Mouse (Mus musculus) heart, embryonic 11.5 days (tissue): ENCODE data around the gene Fam122c. TPM values are rescaled to one million over a fixed set of nuclear protein-coding genes. Genes with fewer than 3 reads are reported as not detected.

Source experiments
- ATAC-seq: fragments of 200-750 bp; cut with Nextera tagmentation; replicated peaks from 2 replicates; pipeline ENCODE4 v1.8.0; 2017; ENCODE audit warnings: moderate library complexity; ENCODE audit not compliant: insufficient number of reproducible peaks, low FRiP score, low TSS enrichment
- H3K27ac ChIP-seq: fragments of 300-500 bp; sonication (generic); 2 replicates; pipeline ENCODE4 v1.5.1; 2014; ENCODE audit warnings: mild to moderate bottlenecking, low read depth, low read length
- H3K27me3 ChIP-seq: fragments of 300-500 bp; sonication (generic); 2 replicates; pipeline ENCODE4 v1.6.1; 2014; ENCODE audit warnings: mild to moderate bottlenecking, low read length, mixed read lengths; ENCODE audit not compliant: control insufficient read depth, insufficient read depth
- H3K36me3 ChIP-seq: fragments of 300-500 bp; sonication (generic); 2 replicates; pipeline ENCODE4 v1.6.1; 2014; ENCODE audit warnings: mild to moderate bottlenecking, low read length, moderate library complexity, mixed read lengths; ENCODE audit not compliant: control insufficient read depth, insufficient read depth
- H3K4me1 ChIP-seq: fragments of 300-500 bp; sonication (generic); 2 replicates; pipeline ENCODE4 v1.6.1; 2014; ENCODE audit warnings: low read length; ENCODE audit not compliant: control insufficient read depth, insufficient read depth
- H3K4me2 ChIP-seq: fragments of 300-500 bp; sonication (generic); 2 replicates; pipeline ENCODE4 v1.6.1; 2014; ENCODE audit warnings: mild to moderate bottlenecking, moderate library complexity
- H3K4me3 ChIP-seq: fragments of 300-500 bp; sonication (generic); 2 replicates; pipeline ENCODE4 v1.5.1; 2014; ENCODE audit warnings: low read depth, low read length
- H3K9ac ChIP-seq: fragments of 300-500 bp; sonication (generic); 2 replicates; pipeline ENCODE4 v1.6.1; 2014; ENCODE audit warnings: mild to moderate bottlenecking, low read depth, low read length, moderate library complexity
- H3K9me3 ChIP-seq: fragments of 300-500 bp; sonication (generic); replicated peaks from 2 replicates; pipeline ENCODE4 v1.6.1; 2016; ENCODE audit warnings: low read length; ENCODE audit not compliant: control insufficient read depth
- WGBS: fragments of 180-500 bp; shearing (Covaris S2); extraction: QIAGEN DNeasy Blood & Tissue Kit; methylation state at CpG from one replicate; pipeline ENCODE4 v1.1.7; 2014; ENCODE audit not compliant: insufficient replicate concordance; 5-methylcytosine and 5-hydroxymethylcytosine counted together
- polyA plus RNA-seq: library from polyadenylated mRNA; unstranded; fragments of >200 nt; fragmentation: Nextera tagmentation; extraction: Ambion mirVana; gene quantifications from 2 replicates; pipeline ENCODE4 v1.2.1, GENCODE M21; 2014

Fam122c gene
- not detected in 2 replicates for polyA plus RNA-seq

GRCm38 (mm10) chrX:53273124-53273523 lies at the start of gene Fam122c:
Gene Fam122c (plus strand): TSS chrX:53273424.
- WGBS: 60% methylated on average over 1 of the region's 1 CpGs
- H3K4me2 ChIP-seq: no peak within 1 kb of the TSS
- H3K27me3 ChIP-seq: no peaks in the 10 kb centered on the region
- ATAC-seq: no peak
- no peak within 1 kb of the TSS for H3K27ac ChIP-seq
- H3K4me1 ChIP-seq: no peaks in the 10 kb centered on the region
- no peak within 1 kb of the TSS for H3K9ac ChIP-seq
- no peaks in the 10 kb centered on the region for H3K36me3 ChIP-seq
- H3K9me3 ChIP-seq: no peaks in the 10 kb centered on the region
- H3K4me3 ChIP-seq: no peak within 1 kb of the TSS

DNA sequence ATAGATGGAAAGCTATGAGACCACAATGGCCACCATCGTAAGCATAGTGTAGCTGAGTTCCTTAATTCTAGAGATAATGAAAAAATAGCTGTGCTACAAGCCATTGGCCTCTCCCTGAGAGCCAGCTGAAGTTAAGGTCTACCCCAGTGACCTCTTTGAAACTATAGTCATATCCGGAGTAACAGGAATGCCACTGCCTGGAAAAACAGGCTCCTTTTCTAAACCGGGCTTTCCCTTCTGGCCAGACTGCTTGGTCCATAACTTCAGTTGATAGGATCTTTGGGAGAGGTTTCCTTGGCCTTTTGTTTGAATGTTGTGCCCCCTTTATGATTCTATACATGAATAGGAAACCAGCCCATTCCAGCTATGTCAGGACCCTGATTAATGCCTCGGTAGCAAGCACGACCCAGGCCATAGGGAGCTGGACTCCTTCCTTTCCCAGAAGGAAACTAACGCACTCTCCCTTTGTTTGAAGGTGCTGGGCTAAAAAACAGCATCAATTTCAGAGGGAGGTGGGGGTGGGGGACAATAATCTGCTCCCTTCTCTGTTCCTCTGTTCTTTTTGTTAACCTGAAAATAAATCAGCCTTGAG lies 48.8 kb upstream of the Fam122c start:
- Histone ChIP-seq H3K36me3 (no peaks in the 10 kb centered on the region), H3K4me1 (no peaks in the 10 kb centered on the region), H3K27me3 (no peaks in the 10 kb centered on the region), H3K9me3 (no peaks in the 10 kb centered on the region), H3K27ac (0 out of 2 replicates have a peak overlapping the region, but pooled peaks have one; percentile 7), H3K9ac (no peak overlapping the region), H3K4me2 (no peak overlapping the region), H3K4me3 (no peak overlapping the region)
- WGBS: 52% methylated on average over 6 of the region's 6 CpGs
- ATAC-seq: no peak

DNA sequence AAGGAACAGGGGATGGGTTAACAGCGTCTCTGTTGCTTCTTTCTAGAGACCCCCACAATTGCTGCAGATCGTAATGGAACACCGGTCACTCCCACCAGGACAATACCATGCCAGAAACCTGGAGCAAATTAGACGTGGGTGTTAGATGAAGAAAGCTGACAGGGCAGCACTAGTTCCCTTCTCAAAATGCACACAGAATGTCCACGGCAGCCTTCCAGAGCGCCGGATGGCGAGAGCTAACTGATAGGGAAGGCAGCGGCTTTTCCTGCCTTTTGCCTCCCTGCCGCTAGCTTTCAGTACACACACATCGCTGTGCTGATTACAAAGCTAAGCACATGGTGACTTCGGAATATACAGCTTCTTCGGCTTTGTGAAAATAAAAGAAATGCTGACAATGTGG lies 41.3 kb upstream of the Fam122c start:
- no peaks in the 10 kb centered on the region for H3K27me3 ChIP-seq
- H3K9me3 ChIP-seq: no peaks in the 10 kb centered on the region
- H3K9ac ChIP-seq: peak overlapping the region; percentile 52
- peak overlapping the region; percentile 53 for H3K4me2 ChIP-seq
- no peak for ATAC-seq
- peak overlapping the region; percentile 83 for H3K27ac ChIP-seq
- H3K36me3 ChIP-seq: no peaks in the 10 kb centered on the region
- 35% methylated on average over 13 of the region's 13 CpGs for WGBS
- H3K4me3 ChIP-seq: no peak overlapping the region
- H3K4me1 ChIP-seq: no peaks in the 10 kb centered on the region

DNA sequence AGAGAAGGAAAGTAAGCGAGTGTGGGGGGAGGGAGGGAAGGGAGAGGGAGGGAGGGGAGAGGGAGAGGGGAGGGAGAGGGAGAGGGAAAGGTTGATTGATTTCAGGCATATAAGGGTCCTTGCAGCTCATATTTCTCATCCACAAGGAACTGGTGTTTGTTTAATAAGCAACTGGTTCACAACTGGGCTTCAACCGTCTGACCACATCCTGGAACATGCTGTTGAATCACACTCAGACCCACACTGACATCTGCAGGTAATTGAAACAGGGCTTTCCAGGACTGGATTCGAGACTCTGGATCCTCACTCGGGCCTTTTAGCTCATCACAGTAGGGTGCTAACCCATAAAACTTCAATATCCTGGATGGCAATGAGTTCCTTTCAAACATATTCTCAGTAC lies 39.5 kb upstream of the Fam122c start:
- H3K4me2 ChIP-seq: no peak overlapping the region
- no peak for ATAC-seq
- H3K27me3 ChIP-seq: no peaks in the 10 kb centered on the region
- H3K4me1 ChIP-seq: no peaks in the 10 kb centered on the region
- no peaks in the 10 kb centered on the region for H3K9me3 ChIP-seq
- WGBS: 33% methylated on average over 4 of the region's 4 CpGs
- no peak overlapping the region for H3K4me3 ChIP-seq
- no peak overlapping the region for H3K27ac ChIP-seq
- no peaks in the 10 kb centered on the region for H3K36me3 ChIP-seq
- no peak overlapping the region for H3K9ac ChIP-seq

GRCm38 (mm10) chrX:53236404-53236803 lies 36.8 kb upstream of the Fam122c start:
- ATAC-seq: no peak
- no peak overlapping the region; the same call in 1 of the 2 replicates for H3K27ac ChIP-seq
- 45% methylated on average over 7 of the region's 7 CpGs for WGBS

DNA sequence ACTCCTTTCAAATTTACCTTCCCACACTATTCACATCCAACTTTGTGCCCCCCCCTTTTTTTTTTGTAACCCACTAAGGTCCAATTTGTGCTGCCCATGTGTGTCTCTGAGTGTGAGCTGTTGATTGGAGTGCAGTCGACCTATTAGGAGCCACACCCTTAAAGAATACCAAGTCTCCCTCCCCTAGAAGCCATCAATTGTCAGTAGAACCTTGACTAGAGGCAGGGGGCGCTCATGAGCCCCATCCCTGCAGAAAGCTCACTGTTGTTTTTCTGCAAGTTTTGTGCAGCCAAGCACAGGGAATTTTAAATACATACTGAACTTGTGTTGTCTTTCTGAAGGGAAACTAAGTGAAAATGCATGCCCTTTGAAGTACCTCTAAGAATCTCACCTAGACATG lies 35.3 kb upstream of the Fam122c start:
- H3K27ac ChIP-seq: no peak overlapping the region

More at GRCm38 (mm10) chrX:53236404-53236803, 36.8 kb upstream of the Fam122c start:
- H3K9me3 ChIP-seq: no peaks in the 10 kb centered on the region
- H3K4me3 ChIP-seq: no peak overlapping the region
- no peaks in the 10 kb centered on the region for H3K27me3 ChIP-seq
- H3K4me2 ChIP-seq: no peak overlapping the region
- no peaks in the 10 kb centered on the region for H3K4me1 ChIP-seq
- no peaks in the 10 kb centered on the region for H3K36me3 ChIP-seq
- H3K9ac ChIP-seq: no peak overlapping the region

DNA sequence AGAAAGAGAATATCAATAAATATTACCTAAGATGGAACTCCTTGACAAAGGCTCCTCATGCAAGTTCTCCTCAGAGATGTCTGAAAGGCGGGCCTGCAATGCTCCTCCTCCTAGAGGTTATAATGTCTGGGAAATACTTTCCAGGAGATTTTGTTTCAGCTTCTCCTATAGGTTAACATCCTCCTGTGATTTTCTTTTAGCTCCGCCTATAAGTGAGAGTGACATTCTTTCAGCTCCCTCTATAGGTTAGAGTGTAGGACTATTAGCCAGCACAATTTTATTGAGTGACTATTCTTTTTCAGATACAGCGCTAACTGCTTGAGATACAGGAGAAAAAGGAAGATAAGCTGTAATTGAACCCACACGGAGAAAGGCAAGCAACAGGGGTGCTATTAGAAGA lies 33.2 kb upstream of the Fam122c start, which contains the start of gene Plac1:
Plac1 (minus strand) TSS at position 101 of the 400 bp plus-strand sequence.
- WGBS: 69% methylated on average over 4 of the region's 4 CpGs
- no peak for ATAC-seq
- H3K4me1 ChIP-seq: no peaks in the 10 kb centered on the region

More for the DNA sequence above, 35.3 kb upstream of the Fam122c start:
- 14% methylated on average over 2 of the region's 2 CpGs for WGBS
- ATAC-seq: no peak
- Histone ChIP-seq H3K4me2 (no peak overlapping the region), H3K36me3 (no peaks in the 10 kb centered on the region), H3K4me1 (no peaks in the 10 kb centered on the region), H3K27me3 (no peaks in the 10 kb centered on the region), H3K9ac (no peak overlapping the region), H3K4me3 (no peak overlapping the region), H3K9me3 (no peaks in the 10 kb centered on the region)

GRCm38 (mm10) chrX:53255195-53255594 lies 18.0 kb upstream of the Fam122c start:
- no peak for ATAC-seq
- Histone ChIP-seq H3K27me3 (no peaks in the 10 kb centered on the region), H3K4me2 (no peak overlapping the region), H3K4me3 (no peak overlapping the region), H3K9ac (no peak overlapping the region), H3K9me3 (no peaks in the 10 kb centered on the region), H3K36me3 (no peaks in the 10 kb centered on the region), H3K27ac (no peak overlapping the region), H3K4me1 (no peaks in the 10 kb centered on the region)

More for the DNA sequence above, 33.2 kb upstream of the Fam122c start, which contains the start of gene Plac1:
- H3K9ac ChIP-seq: no peak within 1 kb of the TSS
- no peak within 1 kb of the TSS for H3K4me3 ChIP-seq
- H3K27ac ChIP-seq: no peak within 1 kb of the TSS
- H3K36me3 ChIP-seq: no peaks in the 10 kb centered on the region; the same call in 1 of the 2 replicates
- H3K27me3 ChIP-seq: no peaks in the 10 kb centered on the region
- no peak within 1 kb of the TSS for H3K4me2 ChIP-seq
- no peaks in the 10 kb centered on the region for H3K9me3 ChIP-seq

DNA sequence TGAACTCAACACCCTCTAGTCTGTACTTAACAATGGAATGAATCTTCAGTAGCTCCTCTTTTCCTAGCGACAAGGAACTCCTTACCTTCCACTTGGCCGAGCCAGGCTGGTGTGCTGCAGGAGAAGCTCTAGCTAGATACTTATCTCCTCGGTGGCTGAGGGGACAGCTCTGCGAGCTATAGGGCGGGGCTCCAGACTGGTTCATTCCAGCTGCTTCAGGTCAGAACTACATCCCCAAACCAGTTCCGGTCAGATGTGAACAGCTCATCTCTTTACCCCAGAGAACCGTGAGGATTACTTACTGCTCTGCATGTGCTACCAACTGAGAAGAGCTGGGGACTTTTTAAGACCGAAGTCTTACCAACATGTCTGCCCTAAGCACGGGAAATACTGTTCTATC lies 7.0 kb upstream of the Fam122c start:
- H3K9ac ChIP-seq: no peak overlapping the region
- H3K4me3 ChIP-seq: no peak overlapping the region
- peak overlapping the region; percentile 14; the same call in 1 of the 2 replicates for H3K4me2 ChIP-seq
- no peak for ATAC-seq
- no peaks in the 10 kb centered on the region for H3K36me3 ChIP-seq
- WGBS: 42% methylated on average over 9 of the region's 9 CpGs
- no peak overlapping the region for H3K27ac ChIP-seq
- H3K27me3 ChIP-seq: no peaks in the 10 kb centered on the region
- no peaks in the 10 kb centered on the region for H3K4me1 ChIP-seq
- H3K9me3 ChIP-seq: no peaks in the 10 kb centered on the region
